Mouse (Mus musculus) liver, embryonic 14.5 days (tissue): ENCODE measurements around the gene Amph.

Source experiments
- CTCF ChIP-seq: IDR thresholded peaks from 2 replicates; pipeline ENCODE4 v1.5.1; 2016; ENCODE audit warnings: antibody characterized with exemption, low read depth, control low read depth
- EP300 ChIP-seq: IDR thresholded peaks from 2 replicates; pipeline ENCODE4 v1.6.1; 2016; ENCODE audit warnings: antibody characterized with exemption, low read depth

- TF ChIP-seq CTCF (no peak), EP300 (no peak)
Observed at GRCm38 (mm10) chr13:19139104-19139503, 191.1 kb downstream of the Amph start.
